Mouse (Mus musculus) layer of hippocampus, adult 8-10 months (tissue): ENCODE measurements around the gene Crx. TPM values are rescaled to one million over a fixed set of nuclear protein-coding genes. Genes with fewer than 3 reads are reported as not detected.
A peak's percentile ranks its signal among the peaks of the same experiment; 100 is the strongest.
"Not testable (repeated sequence)": the region's sequence is repeated elsewhere in the genome, so short reads cannot be mapped to it uniquely, and the experiment has no call there.

ENCODE experiments used
- DNase-seq, 2 experiments: peaks; one replicate each; pipeline ENCODE4 v3.0.0; 2022; ENCODE audit warnings: low spot score in 2 of 2
- total RNA-seq, 4 experiments: library from RNA; stranded (reverse); gene quantifications; 2 replicates each; pipeline ENCODE4 v1.2.4; 2022

The Crx gene
- total RNA-seq = not detected

- DNase-seq = no peak
These were observed at the start of gene Crx for GRCm38 (mm10) chr7:15879756-15880155. TSS of gene Crx (minus strand) at chr7:15879968.

GRCm38 (mm10) chr7:15922220-15922773 lies 42.5 kb upstream of the Crx start, which contains the start of gene Selenow:
TSS of gene Selenow (minus strand) at chr7:15922402.
- DNase-seq = peak; percentile 90 to 93

GRCm38 (mm10) chr7:15921796-15922195 lies 42.0 kb upstream of the Crx start:
- DNase-seq = no peak

DNA sequence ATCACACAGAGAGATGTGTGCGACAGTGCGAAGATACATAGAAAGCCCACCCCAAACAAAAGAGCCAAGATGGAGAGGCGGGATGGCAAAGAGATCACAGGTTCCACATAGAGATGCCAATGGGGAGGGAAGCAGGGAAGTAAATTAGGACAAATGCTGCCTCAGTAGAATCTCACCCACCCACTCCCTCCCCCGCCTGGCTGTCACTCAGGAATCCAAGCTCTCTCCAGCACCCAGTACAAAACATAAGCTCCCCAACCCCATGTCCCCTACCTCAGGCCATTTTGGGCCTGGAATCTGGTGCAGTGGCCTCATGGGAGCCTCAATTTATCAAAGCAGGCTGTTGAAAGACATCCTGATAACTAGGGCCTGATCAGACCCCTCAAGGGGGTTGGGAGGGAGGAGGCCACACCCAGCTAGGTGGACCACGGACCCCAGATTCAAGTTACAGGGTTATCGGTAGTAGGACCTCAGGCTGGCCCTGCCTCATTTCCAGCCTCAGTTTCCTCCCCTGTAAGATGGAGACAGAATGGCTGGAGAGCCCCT lies 41.0 kb upstream of the Crx start:
- no peak for DNase-seq

GRCm38 (mm10) chr7:15919947-15920346 lies 40.2 kb upstream of the Crx start:
- no peak for DNase-seq

DNA sequence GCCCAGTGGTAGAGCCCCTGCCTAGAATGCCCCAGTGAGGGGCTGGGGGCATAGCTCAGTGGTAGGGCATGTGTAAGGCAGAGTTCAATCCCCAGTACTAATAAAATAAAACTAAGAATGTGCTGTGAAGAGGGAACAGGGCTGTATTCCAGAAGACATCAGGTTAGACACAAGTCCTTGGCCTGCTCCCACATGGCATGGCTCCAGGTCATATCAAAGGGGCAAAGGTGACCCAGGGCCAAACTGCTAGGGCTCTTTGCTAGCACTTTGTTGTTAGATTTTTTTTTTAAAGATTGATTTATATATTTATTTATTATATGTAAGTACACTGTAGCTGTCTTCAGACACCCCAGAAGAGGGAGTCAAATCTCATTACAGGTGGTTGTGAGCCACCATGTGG lies 38.6 kb upstream of the Crx start:
- DNase-seq = no peak

- no peak for DNase-seq
These were observed 37.2 kb upstream of the Crx start for GRCm38 (mm10) chr7:15916996-15917395.

GRCm38 (mm10) chr7:15916134-15916723 lies 36.5 kb upstream of the Crx start:
- no peak for DNase-seq

- not testable (repeated sequence) for DNase-seq
These were observed 35.9 kb upstream of the Crx start for GRCm38 (mm10) chr7:15915695-15916094.

- DNase-seq = no peak
These were observed 35.0 kb upstream of the Crx start for GRCm38 (mm10) chr7:15914751-15915150.

DNA sequence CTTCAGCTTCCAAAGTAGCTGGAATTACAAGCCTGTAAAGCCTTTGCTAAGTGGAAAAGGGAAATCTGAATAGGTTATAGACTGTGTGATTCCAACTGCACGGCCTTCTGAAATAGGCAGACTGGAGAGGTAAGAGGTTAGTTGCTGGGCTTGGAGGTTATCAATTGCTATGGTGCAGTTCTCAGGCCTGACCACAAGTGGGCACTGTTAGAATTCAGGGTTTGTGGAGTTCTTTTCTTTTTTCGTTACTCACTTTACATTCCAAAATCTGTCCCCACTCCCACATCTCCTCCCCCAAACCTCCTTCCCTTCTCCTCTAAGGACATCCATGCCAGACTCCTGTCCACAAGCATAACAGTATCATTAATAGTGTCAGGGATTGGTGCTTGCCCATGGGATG lies 34.5 kb upstream of the Crx start:
- DNase-seq = no peak

GRCm38 (mm10) chr7:15912183-15912582 lies 32.4 kb upstream of the Crx start:
- peak in 1 of 2 experiments; percentile 63 for DNase-seq

DNA sequence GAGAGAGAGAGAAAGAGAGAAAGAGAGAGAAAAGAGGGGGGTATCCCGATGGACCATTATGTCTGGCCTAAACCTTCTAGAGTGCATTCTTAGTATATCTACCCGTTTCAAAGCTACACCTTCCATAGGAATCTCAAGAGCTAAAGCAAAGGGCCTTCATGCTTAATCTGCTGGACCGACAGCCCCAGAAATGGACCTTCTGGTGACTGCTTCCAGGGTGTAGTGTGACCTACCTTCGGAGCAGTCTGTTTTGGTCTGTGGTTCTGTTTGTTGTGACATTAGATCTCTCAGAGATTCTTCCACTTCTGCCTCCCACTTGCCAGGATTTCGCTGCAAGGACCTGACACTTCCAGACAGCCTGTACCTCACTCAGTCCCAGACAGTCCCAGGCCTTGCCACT lies 30.8 kb upstream of the Crx start:
- no peak for DNase-seq

DNA sequence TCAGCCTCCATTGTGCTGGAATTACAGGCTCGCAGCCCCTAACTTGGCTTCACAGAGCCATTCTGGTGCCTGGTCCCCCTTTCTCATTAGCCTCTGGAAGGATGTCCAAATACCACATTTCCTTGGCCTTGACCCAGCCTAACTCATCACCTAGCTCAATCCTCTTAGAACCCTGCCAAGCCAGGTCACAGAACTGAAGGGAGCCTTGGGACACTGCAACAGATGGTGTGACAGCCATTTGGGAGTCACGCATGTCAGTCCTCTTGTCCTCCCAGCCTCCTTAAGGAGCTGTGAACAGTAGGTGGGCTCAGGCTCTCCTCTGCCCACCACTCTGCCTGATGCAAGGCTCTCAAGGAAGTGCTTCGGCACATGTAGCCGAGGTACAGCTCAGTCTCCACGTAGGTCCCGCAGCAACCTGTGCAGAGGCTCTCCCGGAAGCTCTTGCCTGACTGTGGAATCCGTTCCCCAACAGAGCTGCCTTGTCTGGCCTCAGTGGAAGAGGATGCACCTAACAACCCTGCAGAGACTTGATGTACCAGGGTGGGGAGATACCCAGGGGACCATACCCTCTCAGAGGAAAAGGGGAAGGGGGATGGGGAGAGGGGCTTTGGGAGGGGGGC lies 28.3 kb upstream of the Crx start:
- DNase-seq = no peak

DNA sequence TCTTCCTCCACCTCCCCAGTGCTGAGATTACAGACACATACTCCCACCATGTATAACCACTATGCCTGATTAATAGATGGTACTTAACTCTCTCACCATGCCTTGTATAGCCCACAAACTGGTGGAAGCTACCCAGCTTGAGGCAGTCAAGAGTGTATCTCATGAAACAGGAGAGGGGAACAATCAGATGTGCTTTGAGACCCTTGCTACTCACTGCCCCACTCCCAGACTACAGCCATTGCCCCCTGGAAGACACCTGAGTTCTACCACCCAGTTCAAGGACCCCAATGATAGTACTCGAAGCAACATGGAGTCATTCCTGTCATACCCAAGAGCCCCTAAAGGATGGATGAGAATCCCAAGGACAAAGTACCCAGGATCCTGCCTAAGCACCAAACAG lies 26.8 kb upstream of the Crx start:
- DNase-seq = no peak

DNA sequence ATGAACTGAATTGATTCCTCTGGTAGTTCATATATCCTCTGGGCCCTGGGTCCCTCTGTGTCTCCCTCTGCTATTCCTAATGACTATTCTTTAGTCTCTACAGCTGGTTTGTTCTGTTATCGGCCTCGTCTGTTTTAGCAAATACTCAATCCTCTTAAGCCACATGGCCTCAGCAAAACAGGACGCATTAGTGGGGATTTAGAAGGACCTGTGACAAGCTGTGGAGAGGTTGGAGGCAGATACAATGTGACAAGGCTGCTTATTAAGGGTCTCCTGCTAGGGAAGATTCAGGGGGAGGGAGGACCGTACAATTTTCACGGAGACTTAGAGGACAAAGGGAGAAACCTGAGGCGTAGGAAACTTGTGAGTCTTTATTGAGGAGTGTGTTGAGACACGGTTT lies 26.1 kb upstream of the Crx start:
- DNase-seq = no peak

DNA sequence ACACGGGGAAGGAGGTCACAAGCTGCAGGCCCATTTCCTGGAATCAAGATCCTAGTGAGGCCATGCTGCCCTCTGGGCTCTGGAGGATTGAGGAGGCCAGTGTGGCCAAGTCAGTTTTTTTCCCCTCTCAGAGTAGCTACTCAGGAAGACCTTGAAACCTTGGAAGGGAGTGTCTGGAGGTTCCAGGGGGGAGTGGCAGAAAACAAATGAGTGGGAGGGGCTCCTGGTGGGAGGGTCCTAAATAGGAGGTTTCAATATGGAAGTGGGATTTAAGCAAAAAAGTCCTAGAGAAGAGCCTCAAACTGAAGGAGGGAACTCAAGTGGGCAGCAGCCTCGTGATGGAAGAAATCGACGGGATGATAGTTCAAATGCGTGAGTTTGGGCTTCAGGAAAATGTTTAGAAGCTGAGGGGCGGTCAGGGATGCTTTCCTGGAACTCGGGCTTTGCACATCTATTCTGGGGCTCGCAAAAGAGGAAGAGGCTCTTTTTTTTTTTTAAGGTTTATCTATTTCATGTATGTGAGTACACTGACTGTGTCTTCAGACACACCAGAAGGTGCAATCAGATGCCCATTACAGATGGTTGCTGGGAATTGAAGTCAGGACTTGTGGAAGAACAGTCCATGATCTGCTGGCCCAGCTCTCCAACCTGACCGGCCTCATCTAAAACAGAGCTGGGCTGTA lies 21.7 kb upstream of the Crx start:
- DNase-seq = no peak

DNA sequence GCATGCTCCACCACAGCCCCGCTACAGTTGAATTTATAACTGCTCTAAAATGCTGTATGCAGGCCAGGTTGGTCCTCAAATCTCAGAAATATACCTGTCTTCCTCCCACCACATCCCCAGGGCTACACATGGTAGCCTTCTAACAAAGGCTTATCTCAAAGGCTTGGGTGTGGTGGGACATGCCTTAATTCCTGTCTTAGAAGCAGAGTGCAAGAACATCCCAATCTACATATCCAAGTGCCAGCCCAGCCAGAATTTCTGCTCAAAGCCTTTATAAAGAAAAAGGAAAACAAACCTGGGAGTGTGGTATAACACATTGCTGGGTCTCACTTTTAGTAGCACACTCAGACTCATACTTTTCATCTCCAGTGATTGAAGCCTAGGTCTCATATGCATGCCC lies 14.5 kb upstream of the Crx start:
- DNase-seq = no peak

- no peak for DNase-seq
These were observed 4.4 kb upstream of the Crx start for GRCm38 (mm10) chr7:15884127-15884526.

DNA sequence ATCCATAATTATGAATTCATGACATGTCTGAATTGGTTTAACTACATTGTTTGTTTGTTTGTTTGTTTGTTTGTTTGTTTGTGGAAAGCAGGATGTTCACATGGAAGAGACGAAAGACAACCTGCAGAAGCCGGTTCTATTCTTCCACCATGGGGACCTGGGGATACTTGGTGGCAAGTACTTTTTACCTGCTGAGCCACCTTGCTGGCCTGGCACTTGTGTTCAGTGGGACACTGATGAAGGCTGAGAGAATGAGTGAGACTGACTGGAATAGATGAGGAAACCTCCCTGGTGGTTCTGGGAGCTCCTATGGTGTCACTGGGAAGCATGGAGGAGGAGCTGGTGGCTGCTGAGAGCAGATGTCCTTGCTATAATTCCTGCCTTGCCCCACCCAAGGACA lies 2.5 kb upstream of the Crx start, which contains the start of gene Crxos:
Gene Crxos (plus strand): TSS at position 301 of the 400 bp plus-strand sequence.
- no peak for DNase-seq

DNA sequence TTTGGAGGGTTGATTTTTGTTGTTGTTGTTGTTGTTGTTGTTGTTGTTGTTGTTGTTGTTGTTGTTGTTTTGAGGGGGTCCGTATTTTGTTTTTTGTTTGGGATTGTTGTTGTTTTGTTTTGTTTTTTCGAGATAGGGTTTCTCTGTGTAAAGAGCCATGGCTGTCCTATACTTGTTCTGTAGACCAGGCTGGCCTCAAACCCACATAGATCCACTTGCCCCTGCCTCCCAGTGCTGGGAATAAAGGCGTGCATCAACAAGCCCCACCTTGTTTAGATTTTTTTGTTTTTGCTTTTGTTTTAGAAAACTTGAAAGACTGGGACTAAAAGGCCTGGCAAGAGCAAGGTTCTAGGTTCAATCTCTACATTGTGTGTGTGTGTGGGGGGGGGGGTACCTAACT lies 2.1 kb upstream of the Crx start:
- DNase-seq = no peak

DNA sequence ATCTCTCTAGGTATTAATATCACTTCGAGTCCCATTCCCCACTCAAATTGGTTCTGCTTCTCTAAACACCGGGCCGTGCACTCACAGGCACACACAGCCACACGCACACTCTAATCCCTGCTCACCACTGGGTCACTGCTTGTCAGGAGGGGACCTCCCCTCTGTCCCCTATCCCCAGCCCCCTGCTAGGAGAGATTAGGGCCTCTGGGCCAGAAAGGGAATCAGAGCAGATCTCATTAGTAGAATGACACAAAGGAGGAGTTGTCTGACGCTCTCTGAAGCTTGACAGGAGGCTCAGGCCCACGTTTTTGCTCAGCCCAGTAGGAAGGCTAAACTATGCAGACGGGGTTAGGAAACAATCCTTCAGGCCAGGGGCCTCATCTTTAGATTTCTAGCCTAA lies 1.6 kb upstream of the Crx start:
- no peak for DNase-seq
